Mouse (Mus musculus) MEL (cell line): ENCODE data around the gene Adat3. TPM values are rescaled to one million over a fixed set of nuclear protein-coding genes. Genes with fewer than 3 reads are reported as not detected.
"Not testable (repeated sequence)": the region's sequence is repeated elsewhere in the genome, so short reads cannot be mapped to it uniquely, and the experiment has no call there.

ENCODE experiments used
- DNase-seq: peaks from one replicate; pipeline ENCODE4 v3.0.0; 2011; ENCODE audit warnings: low read depth, low spot score
- H3K27ac ChIP-seq: 2 replicates; pipeline ENCODE4 v1.5.1; 2012; ENCODE audit warnings: low read depth, mild to moderate bottlenecking, control low read depth, low read length, moderate library complexity; ENCODE audit not compliant: control insufficient read depth
- H3K27me3 ChIP-seq, 2 experiments: fragments of 150-350 bp in 1 of 2; sonication (generic) in 1 of 2; 2 replicates each; pipeline ENCODE4 v1.6.1; 2012; ENCODE audit warnings: low read length in 2 of 2, mild to moderate bottlenecking in 2 of 2, improper control_type of control experiment in 1 of 2, moderate library complexity in 1 of 2; ENCODE audit not compliant: insufficient read depth in 2 of 2, control insufficient read depth in 1 of 2
- H3K36me3 ChIP-seq, 2 experiments: 2 replicates each; pipeline ENCODE4 v1.6.1; 2012 to 2014; ENCODE audit warnings: low read length in 2 of 2, improper control_type of control experiment in 1 of 2, inconsistent platforms in 1 of 2, mild to moderate bottlenecking in 1 of 2; ENCODE audit not compliant: insufficient read depth in 2 of 2, control insufficient read depth in 1 of 2
- H3K4me1 ChIP-seq, 2 experiments: fragments of 150-350 bp in 1 of 2; sonication (generic) in 1 of 2; 2 replicates each; pipeline ENCODE4 v1.6.1; 2012; ENCODE audit warnings: low read length in 2 of 2, improper control_type of control experiment in 1 of 2, mild to moderate bottlenecking in 1 of 2; ENCODE audit not compliant: insufficient read depth in 2 of 2, control insufficient read depth in 1 of 2
- H3K4me3 ChIP-seq, 2 experiments: fragments of 150-350 bp in 1 of 2; sonication (generic) in 1 of 2; 2 replicates each; pipeline ENCODE4 v1.5.1; 2012; ENCODE audit warnings: low read depth in 2 of 2, low read length in 2 of 2, mild to moderate bottlenecking in 2 of 2, moderate library complexity in 2 of 2, control low read depth in 1 of 2, improper control_type of control experiment in 1 of 2; ENCODE audit not compliant: control insufficient read depth in 1 of 2, insufficient read depth in 1 of 2
- H3K79me2 ChIP-seq: 2 replicates; pipeline ENCODE4 v1.6.1; 2012; ENCODE audit warnings: mild to moderate bottlenecking, low read length, moderate library complexity; ENCODE audit not compliant: control insufficient read depth, poor library complexity, insufficient read depth
- H3K9ac ChIP-seq: 2 replicates; pipeline ENCODE4 v1.6.1; 2012; ENCODE audit warnings: low read depth, mild to moderate bottlenecking, control low read depth, low read length, moderate library complexity; ENCODE audit not compliant: control insufficient read depth, poor library complexity, severe bottlenecking
- H3K9me3 ChIP-seq: fragments of 150-350 bp; sonication (generic); replicated peaks from 2 replicates; pipeline ENCODE4 v1.6.1; 2012; ENCODE audit warnings: mild to moderate bottlenecking, low read length, improper control_type of control experiment, moderate library complexity; ENCODE audit not compliant: insufficient read depth
- BHLHE40 ChIP-seq: IDR thresholded peaks from 2 replicates; pipeline ENCODE4 v1.6.1; 2012; ENCODE audit warnings: low read depth, mild to moderate bottlenecking, inconsistent platforms, low read length, improper control_type of control experiment, borderline replicate concordance
- CHD1 ChIP-seq: IDR thresholded peaks from 2 replicates; pipeline ENCODE4 v1.6.1; 2012; ENCODE audit warnings: low read depth, mild to moderate bottlenecking, inconsistent platforms, low read length, improper control_type of control experiment
- CTCF ChIP-seq, 3 experiments: IDR thresholded peaks in 2 of 3; conservative IDR thresholded peaks in 1 of 3; 2 replicates each; pipeline ENCODE4 v1.5.1; 2011 to 2012; ENCODE audit warnings: low read length in 3 of 3, low read depth in 2 of 3, mild to moderate bottlenecking in 2 of 3, improper control_type of control experiment in 1 of 3, inconsistent platforms in 1 of 3, mixed read lengths in 1 of 3, moderate library complexity in 1 of 3; ENCODE audit not compliant: control insufficient read depth in 1 of 3, insufficient read depth in 1 of 3, poor library complexity in 1 of 3, severe bottlenecking in 1 of 3
- ELF1 ChIP-seq: IDR thresholded peaks from 2 replicates; pipeline ENCODE4 v1.6.1; 2014; ENCODE audit warnings: low read depth, mild to moderate bottlenecking, inconsistent platforms, low read length, improper control_type of control experiment, moderate library complexity
- EP300 ChIP-seq, 2 experiments: IDR thresholded peaks; 2 replicates each; pipeline ENCODE4 v1.6.1; 2011; ENCODE audit warnings: improper control_type of control experiment in 2 of 2, low read length in 2 of 2, low read depth in 1 of 2, mild to moderate bottlenecking in 1 of 2
- GABPA ChIP-seq: IDR thresholded peaks from 2 replicates; pipeline ENCODE4 v1.6.1; 2012; ENCODE audit warnings: low read depth, mild to moderate bottlenecking, inconsistent platforms, low read length, improper control_type of control experiment, moderate library complexity
- GATA1 ChIP-seq: IDR thresholded peaks from 2 replicates; pipeline ENCODE4 v1.6.1; 2011; ENCODE audit warnings: low read depth, low read length, improper control_type of control experiment
- MAZ ChIP-seq: IDR thresholded peaks from 2 replicates; pipeline ENCODE4 v1.6.1; 2012; ENCODE audit warnings: low read depth, mild to moderate bottlenecking, inconsistent platforms, low read length, improper control_type of control experiment
- MXI1 ChIP-seq: IDR thresholded peaks from 2 replicates; pipeline ENCODE4 v1.6.1; 2011; ENCODE audit warnings: mild to moderate bottlenecking, low read depth, low read length, improper control_type of control experiment
- MYB ChIP-seq: IDR thresholded peaks from 2 replicates; pipeline ENCODE4 v1.6.1; 2011; ENCODE audit warnings: mild to moderate bottlenecking, low read depth, low read length, improper control_type of control experiment
- MYC ChIP-seq: IDR thresholded peaks from 2 replicates; pipeline ENCODE4 v1.6.1; 2011; ENCODE audit warnings: low read depth, mild to moderate bottlenecking, low read length, improper control_type of control experiment, moderate library complexity
- RAD21 ChIP-seq: IDR thresholded peaks from 2 replicates; pipeline ENCODE4 v1.6.1; 2011; ENCODE audit warnings: mild to moderate bottlenecking, low read depth, low read length, improper control_type of control experiment
- SMC3 ChIP-seq: IDR thresholded peaks from 2 replicates; pipeline ENCODE4 v1.6.1; 2011; ENCODE audit warnings: low read depth, low read length, improper control_type of control experiment
- TAL1 ChIP-seq: IDR thresholded peaks from 2 replicates; pipeline ENCODE4 v1.6.1; 2012; ENCODE audit warnings: mild to moderate bottlenecking, inconsistent platforms, low read length, moderate library complexity, mixed read lengths
- TBP ChIP-seq: IDR thresholded peaks from 2 replicates; pipeline ENCODE4 v1.8.0; 2011; ENCODE audit warnings: low read depth, low read length, improper control_type of control experiment
- UBTF ChIP-seq: IDR thresholded peaks from 2 replicates; pipeline ENCODE4 v1.6.1; 2012; ENCODE audit warnings: low read depth, mild to moderate bottlenecking, inconsistent platforms, low read length, improper control_type of control experiment, moderate library complexity, borderline replicate concordance; ENCODE audit not compliant: insufficient read depth
- ZC3H11A ChIP-seq: IDR thresholded peaks from 2 replicates; pipeline ENCODE4 v1.6.1; 2012; ENCODE audit warnings: low read depth, mild to moderate bottlenecking, inconsistent platforms, low read length, improper control_type of control experiment
- ZNF384 ChIP-seq: IDR thresholded peaks from 2 replicates; pipeline ENCODE4 v1.6.1; 2012; ENCODE audit warnings: low read depth, mild to moderate bottlenecking, inconsistent platforms, low read length, improper control_type of control experiment
- polyA plus RNA-seq, 2 experiments: library from polyadenylated mRNA; stranded (reverse) in 1 of 2; unstranded in 1 of 2; fragments of >175 nt in 1 of 2; fragments of >200 nt in 1 of 2; gene quantifications; 2 replicates each; pipeline versions ENCODE4 v1.2.1 to v1.2.4; 2012; ENCODE audit warnings: low replicate concordance in 2 of 2, low read depth in 1 of 2; ENCODE audit not compliant: insufficient read length in 2 of 2, insufficient read depth in 1 of 2, missing spikeins in 1 of 2
- total RNA-seq: library from RNA; depleted of rRNA; stranded (reverse); fragments of 300-350 nt; gene quantifications from 2 replicates; pipeline ENCODE4 v1.2.3, GENCODE M21; 2012

Adat3 gene
- total and polyA plus RNA-seq, 3 experiments = 7.4 to 7.7 TPM; not detected in 1

DNA sequence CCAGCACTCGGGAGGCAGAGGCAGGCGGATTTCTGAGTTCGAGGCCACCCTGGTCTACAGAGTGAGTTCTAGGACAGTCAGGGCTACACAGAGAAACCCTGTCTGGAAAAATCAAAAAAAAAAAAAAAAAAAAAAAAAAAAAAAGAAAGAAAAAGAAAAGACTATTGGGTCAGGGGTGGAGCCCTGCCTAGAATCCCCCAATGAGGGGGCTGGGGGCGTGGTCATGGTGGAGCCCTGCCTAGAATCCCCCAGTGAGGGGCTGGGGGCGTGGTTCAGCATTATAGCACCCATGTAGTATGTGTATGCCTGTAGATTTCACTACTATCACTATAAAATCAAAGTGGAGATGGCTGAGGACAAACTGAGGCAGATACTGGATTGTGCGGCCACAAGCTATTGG lies 47.2 kb downstream of the Adat3 start:
- not testable (repeated sequence) for H3K36me3 ChIP-seq

DNA sequence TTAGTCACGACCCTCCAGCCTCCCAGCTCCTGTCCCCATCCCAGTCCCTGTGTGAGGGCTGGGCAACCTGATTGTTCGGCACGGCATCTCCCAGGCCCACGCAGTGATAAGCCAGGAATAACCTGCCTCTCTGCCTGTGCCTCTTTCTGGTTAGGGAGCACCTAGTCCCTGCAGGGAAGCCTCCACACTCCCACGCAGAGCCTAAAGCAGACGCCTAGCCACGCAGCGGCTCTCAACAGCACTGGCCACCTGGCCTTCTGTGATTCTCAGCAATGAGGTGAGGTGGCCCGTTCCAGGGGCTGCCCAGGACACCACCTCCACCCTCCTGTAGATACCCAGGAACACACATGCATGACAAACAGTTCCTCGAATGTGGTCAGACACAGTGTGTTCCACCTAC lies 47.7 kb downstream of the Adat3 start:
- Histone ChIP-seq H3K27me3 (no peaks in the 10 kb centered on the region), H3K36me3 (0 out of 4 replicates have a peak, but pooled peaks cover 0 to under 1% of the 10 kb centered on the region in 2 experiments), H3K27ac (no peak overlapping the region), H3K9ac (no peak overlapping the region), H3K4me1 (peaks cover 0 to 2% of the 10 kb centered on the region in 2 experiments; a peak in 1 of 4 replicates), H3K9me3 (no peaks in the 10 kb centered on the region), H3K4me3 (no peak overlapping the region), H3K79me2 (no peaks in the 10 kb centered on the region; the same call in 1 of the 2 replicates)
- DNase-seq = no peak
- TF ChIP-seq MYC (no peak), SMC3 (no peak), ZC3H11A (no peak), RAD21 (no peak), TAL1 (no peak), ELF1 (no peak), MYB (no peak), MAZ (no peak)

More for the DNA sequence above, 47.2 kb downstream of the Adat3 start:
- DNase-seq = peak; percentile 43
- peak; percentile 68 for TF ChIP-seq ZNF384
- not testable (repeated sequence) for H3K79me2 ChIP-seq, H3K9ac ChIP-seq, H3K4me1 ChIP-seq, H3K4me3 ChIP-seq, H3K27me3 ChIP-seq, H3K9me3 ChIP-seq, H3K27ac ChIP-seq

DNA sequence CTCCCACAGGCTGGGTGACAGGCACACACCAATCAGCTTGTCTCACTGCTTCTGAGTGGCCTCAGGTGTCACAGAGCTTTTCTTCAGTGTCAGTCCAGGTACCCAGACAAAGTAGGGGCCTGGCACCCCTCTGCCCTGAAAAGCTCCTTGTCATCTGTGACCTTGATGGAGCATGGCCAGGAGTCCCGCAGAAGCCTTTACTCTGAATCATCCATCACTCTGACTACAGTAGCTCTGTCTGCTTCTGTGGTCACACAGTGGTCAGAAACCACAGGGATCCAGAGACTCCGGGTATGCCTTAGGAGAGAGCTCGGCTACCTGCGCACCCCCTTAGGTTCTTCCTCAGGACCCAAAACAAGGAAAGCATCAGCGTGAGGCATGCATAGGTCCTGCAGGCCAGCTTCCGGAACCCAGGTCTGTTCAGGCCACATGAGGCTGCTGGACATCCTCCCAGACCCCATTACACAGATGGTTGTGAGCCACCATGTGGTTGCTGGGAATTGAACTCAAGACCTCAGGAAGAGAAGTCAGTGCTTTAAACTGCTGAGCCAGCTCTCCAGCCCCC lies 50.6 kb downstream of the Adat3 start:
- peaks cover 3 to 15% of the 10 kb centered on the region in 2 experiments for H3K4me1 ChIP-seq
- no peaks in the 10 kb centered on the region for H3K9me3 ChIP-seq
- peaks cover 0 to 9% of the 10 kb centered on the region in 2 experiments; a peak in 2 of 4 replicates for H3K36me3 ChIP-seq
- H3K79me2 ChIP-seq = peaks cover 8% of the 10 kb centered on the region
- H3K9ac ChIP-seq = no peak overlapping the region
- no peak for DNase-seq
- H3K27ac ChIP-seq = no peak overlapping the region
- no peaks in the 10 kb centered on the region for H3K27me3 ChIP-seq
- H3K4me3 ChIP-seq = no peak overlapping the region
- TF ChIP-seq GABPA (no peak), BHLHE40 (no peak), EP300 (IDR thresholded peaks at IDR 0.05; ENCODE audit: low read depth in 1 of 2, low read length in 2 of 2) (no peak), CTCF (IDR thresholded peaks at IDR 0.05 in 2 of 3, conservative IDR thresholded peaks at IDR 0.05 in 1 of 3; ENCODE audit: control insufficient read depth in 1 of 3, insufficient read depth in 1 of 3, low read depth in 2 of 3, low read length in 3 of 3, poor library complexity in 1 of 3, severe bottlenecking in 1 of 3) (no peak), MXI1 (no peak), GATA1 (no peak), CHD1 (no peak), TBP (no peak), UBTF (no peak)
